Mouse (Mus musculus) stomach, adult 2 months (tissue): ENCODE data around the gene Gda. TPM values are rescaled to one million over a fixed set of nuclear protein-coding genes. Genes with fewer than 3 reads are reported as not detected.

Source experiments
- polyA plus RNA-seq: library from polyadenylated mRNA; depleted of rRNA; stranded (reverse); fragments of >200 nt; gene quantifications from 2 replicates; pipeline ENCODE4 v1.2.3, GENCODE M21; 2012; rRNA removed

Gene Gda
- polyA plus RNA-seq = 1.7 and 2.0 TPM in 2 replicates

DNA sequence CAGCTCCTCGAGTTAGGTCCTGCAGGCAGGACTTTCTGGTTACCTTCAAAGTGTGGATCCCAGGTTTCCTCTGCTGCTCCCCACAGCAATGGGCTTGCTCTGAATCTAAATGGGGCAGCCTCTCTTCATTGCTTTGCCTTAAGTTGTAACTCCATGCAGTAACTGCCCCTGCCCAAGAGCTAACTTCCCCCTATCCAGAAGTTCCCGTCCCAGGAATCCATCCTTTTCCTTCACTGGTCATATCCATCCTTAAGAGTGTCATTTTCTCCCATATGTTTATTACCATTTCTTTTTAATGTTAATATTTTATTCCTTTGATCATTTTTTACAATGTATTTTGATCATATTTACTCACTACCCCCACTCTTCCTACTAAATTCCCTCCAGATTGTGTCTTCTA is at the start of gene Gda:
Gene Gda (minus strand): TSS at position 101 of the 400 bp plus-strand sequence.

Other genes starting within 250 kb of the Gda start
- 8.0 and 17.3 TPM in 2 replicates for gene Zfand5, start 201.2 kb downstream of the Gda start, polyA plus RNA-seq
- 0.18 and 0.25 TPM in 2 replicates for gene 1110059E24Rik, start 179.5 kb upstream of the Gda start, polyA plus RNA-seq
- gene Abhd17b, start 179.7 kb upstream of the Gda start, polyA plus RNA-seq = 4.3 and 5.4 TPM in 2 replicates